Mouse (Mus musculus) gastrocnemius, postnatal 36 days (tissue): Measurements from ENCODE around the gene Sem1. TPM values are rescaled to one million over a fixed set of nuclear protein-coding genes. Genes with fewer than 3 reads are reported as not detected.

Experiments
- DNase-seq, 2 experiments: peaks; one replicate each; pipeline ENCODE4 v3.0.0; 2022
- intact Hi-C: fragments of 180-260 bp; cut with DNase I; formaldehyde crosslinking; loops from one replicate; pipeline ENCODE4 v1.15.1; 2025
- long read RNA-seq, 2 experiments: library from polyadenylated mRNA; stranded (forward); transcript quantifications; one replicate each; pipeline ENCODE4 v2.0.0; 2021
- total RNA-seq, 2 experiments: library from RNA; stranded (reverse); gene quantifications; 2 replicates each; pipeline ENCODE4 v1.2.3; 2021

The Sem1 gene
- 10 to 100 TPM; 55.3 to 61.0 TPM for total RNA-seq
- long read RNA-seq, experiment 1, transcript Sem1-201 (3 exons, 1,472 nt) = major isoform, 552 of 570 reads
- long read RNA-seq, experiment 1, partial matches to known transcripts = 12 of 570 reads
- long read RNA-seq, experiment 1, other reads (novel, unspliced or antisense) = 6 of 570 reads
- long read RNA-seq, experiment 2, transcript Sem1-201 (3 exons, 1,472 nt) = major isoform, 606 of 624 reads
- long read RNA-seq, experiment 2, partial matches to known transcripts = 11 of 624 reads
- long read RNA-seq, experiment 2, other reads (novel, unspliced or antisense) = 7 of 624 reads

- peak; percentile 84 to 86 for DNase-seq
- intact Hi-C loops = no loop called here
Measured at GRCm38 (mm10) chr6:6578304-6579149, at the start of gene Sem1. Gene Sem1, minus strand, starts transcription at chr6:6578663.

DNA sequence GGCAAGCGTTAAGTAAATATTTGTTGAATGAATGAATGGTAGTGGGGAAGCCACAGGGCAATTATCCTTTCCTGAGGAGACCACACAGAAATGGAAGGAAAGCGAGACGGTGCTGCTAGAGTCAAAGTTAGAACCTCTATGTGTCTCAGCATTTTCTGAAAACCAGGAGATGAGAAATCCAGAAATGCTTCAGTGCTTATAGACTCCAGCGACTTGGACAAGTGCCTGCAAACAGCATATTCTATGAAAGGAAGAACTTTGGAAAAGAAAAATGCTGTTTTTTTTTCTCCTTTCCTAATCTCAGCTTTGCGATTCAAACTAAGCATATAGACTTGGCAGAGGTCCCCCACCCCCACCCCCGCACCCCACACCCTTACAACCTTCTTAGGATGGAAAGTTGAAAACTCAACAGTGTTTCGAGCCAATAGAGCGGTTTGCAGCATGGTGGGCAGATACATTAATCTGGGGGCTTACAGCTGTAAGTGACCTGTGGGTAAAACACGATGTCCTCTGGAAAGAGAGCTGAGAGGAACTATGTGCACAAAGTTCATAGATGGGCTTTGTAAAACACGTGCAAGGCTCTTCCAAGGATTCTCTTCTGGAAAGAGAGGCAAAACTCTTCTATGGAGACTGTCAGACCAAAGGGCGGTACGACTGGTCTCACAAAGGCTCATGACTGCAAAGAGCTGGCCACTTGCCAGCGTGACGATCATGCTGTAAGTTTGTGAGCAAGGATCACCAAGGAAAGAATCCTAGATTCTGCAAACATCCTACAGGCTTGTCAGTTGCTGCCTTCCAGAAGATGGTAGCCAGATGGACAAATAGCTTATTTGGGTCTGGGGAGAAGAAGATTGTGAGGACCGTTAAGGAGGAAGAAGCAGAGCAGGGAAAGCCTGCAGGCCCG, 44.6 kb upstream of the Sem1 start:
- DNase-seq = peak in 1 of 2 experiments; percentile 8
- intact Hi-C loops = no loop called here

GRCm38 (mm10) chr6:6603561-6604544, 25.4 kb upstream of the Sem1 start:
- intact Hi-C loops = no loop called here
- no peak for DNase-seq

DNA sequence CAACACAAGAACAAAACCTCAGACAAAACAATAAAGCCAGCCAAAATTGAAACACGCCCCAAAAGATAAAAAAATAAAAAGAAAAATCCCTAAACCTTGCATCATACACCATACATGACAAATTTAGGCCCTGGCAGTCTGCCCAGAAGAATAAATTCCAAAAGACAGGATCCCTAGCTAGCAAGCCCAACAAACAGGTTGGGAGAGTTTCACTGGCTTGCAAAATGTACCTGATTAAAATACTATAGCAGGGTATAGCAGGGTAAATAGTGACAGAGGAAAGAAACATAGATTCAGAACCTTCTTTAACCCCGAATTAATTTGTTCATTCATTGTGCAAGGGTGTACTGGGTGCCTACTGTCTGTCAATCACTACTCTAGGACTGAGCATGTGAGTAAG, 7.8 kb upstream of the Sem1 start:
- DNase-seq = no peak
- intact Hi-C loops = no loop called here

DNA sequence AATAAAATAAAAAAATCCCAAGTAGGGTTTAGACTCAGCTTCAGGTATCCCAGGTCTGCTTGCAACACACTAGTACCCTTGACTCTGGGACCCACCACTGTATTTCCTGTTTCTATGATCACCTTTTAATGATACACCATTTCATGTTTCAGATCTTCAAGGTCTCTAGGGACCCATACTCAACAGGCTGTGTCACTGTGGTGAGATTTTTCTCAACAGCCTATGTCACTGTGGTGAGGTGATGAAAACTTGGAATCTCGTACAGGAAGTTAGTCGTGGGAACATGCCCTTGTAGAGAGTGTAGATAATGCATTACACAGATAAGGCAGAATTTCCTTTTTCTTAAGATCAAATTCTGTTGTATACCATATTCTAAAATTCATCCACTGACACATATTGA, 3.4 kb upstream of the Sem1 start:
- DNase-seq = no peak
- intact Hi-C loops = no loop called here

DNA sequence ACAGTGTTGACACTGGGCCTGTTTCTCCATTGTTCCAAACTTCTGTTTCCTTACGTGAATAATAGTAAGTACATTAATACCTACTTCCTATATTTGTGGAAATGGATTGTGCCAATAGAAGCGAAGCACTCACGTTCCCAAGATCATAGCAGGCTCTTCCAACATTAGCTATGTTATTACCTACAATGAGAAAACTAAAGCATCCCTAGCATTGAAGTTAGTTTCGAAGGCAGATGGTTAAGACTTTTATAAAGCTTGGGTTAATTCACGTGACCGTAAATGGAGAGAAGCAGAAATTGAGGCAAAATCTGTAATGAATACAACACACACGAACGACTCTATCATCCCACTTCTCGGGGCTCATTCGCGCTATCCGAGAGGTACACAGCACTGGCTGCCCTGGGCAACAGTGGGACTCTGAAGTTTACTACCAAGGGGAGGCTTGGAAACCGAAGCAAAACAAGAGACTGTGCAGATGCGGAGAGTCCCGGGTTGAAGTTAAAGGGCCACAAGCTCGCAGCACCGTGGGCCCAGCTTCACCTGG, 650 bp downstream of the Sem1 start:
- intact Hi-C loops = no loop called here
- DNase-seq = no peak

GRCm38 (mm10) chr6:6577291-6577690, 1.2 kb downstream of the Sem1 start:
- intact Hi-C loops = no loop called here

GRCm38 (mm10) chr6:6575796-6576195, 2.7 kb downstream of the Sem1 start:
- intact Hi-C loops = no loop called here
- DNase-seq = no peak

More at GRCm38 (mm10) chr6:6577291-6577690, 1.2 kb downstream of the Sem1 start:
- DNase-seq = no peak

GRCm38 (mm10) chr6:6568436-6568835, 10.0 kb downstream of the Sem1 start:
- intact Hi-C loops = no loop called here
- DNase-seq = no peak

GRCm38 (mm10) chr6:6563691-6564090, 14.8 kb downstream of the Sem1 start:
- intact Hi-C loops = no loop called here
- no peak for DNase-seq

DNA sequence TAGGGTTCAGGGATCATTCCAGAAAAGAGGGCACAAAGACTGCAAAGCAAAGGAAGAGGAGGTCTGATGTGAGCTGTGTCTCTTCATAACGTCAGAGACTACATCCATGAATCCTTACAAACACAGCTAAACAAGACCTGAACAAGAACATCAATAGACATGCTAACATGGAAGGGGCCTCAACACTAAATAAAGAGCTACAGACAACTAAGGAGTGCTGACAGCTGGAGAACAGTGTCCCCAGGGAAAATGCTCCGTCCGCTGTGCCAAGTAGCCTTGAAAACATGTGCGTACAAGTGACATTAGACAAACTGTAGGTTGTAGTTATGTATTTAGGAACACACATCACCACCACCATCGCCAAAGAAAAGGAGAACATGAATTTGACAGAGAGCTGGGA, 15.7 kb downstream of the Sem1 start:
- intact Hi-C loops = no loop called here
- no peak for DNase-seq

DNA sequence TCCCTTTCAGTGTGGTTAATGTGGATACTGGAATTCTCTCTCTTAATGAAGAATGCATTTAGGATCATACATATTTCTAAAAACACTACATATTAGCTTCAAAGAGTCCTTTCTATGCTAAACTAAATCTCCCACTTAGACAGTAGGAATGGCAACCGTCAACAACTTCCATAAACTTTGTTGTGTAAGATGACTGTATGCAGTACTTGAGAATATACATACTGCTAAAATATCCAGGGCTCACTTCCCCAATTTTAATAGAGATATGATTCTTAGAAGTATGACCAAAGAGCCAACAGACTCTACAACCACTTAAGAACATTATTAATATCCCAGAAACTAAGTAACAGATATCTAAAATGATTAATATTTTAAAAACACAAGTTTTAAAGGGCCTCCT, 20.8 kb downstream of the Sem1 start:
- intact Hi-C loops = no loop called here
- DNase-seq = no peak

GRCm38 (mm10) chr6:6552006-6552405, 26.5 kb downstream of the Sem1 start:
- intact Hi-C loops = no loop called here
- DNase-seq = no peak

DNA sequence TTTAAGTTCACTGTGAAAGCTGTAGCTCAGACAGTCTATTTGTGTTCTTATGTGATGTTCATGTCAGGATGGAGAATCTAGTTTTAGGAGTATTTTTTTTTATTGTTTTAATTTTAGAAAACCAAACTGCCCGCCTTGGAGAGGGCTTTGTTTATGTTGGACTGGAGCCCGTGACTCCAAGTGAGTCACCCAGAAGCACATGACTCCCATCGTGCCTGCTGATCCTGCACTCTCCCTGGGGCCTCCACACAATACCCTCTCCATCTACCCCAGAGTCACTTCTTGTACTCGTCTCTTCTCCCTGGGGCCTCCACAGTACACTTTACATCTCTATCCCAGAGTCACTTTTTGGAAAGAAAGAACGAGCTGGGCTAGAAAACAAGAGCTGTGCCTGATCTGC, 30.5 kb downstream of the Sem1 start:
- DNase-seq = no peak
- intact Hi-C loops = no loop called here

GRCm38 (mm10) chr6:6544255-6544645, 34.2 kb downstream of the Sem1 start:
- intact Hi-C loops = no loop called here
- DNase-seq = no peak

GRCm38 (mm10) chr6:6543606-6544254, 34.7 kb downstream of the Sem1 start:
- intact Hi-C loops = no loop called here

DNA sequence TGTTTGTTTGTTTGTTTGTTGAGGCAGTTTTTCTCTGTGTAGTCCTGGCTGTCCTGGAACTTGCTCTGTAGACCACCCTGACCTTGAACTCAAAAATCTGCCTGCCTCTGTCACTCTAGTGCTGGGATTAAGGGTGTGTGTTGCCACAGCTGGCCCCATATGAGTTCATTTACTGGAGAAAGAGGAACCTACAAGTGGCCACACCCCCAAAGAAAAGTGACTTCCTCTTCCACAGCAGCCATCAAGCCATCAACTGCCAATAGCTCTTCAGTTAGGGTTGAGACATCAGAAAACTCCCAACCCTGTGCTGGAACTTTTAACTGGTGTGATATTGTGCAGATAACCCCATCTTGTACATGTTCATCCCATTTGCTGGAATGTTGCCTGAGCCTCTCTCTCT, 36.3 kb downstream of the Sem1 start:
- intact Hi-C loops = no loop called here
- DNase-seq = no peak

More at GRCm38 (mm10) chr6:6543606-6544254, 34.7 kb downstream of the Sem1 start:
- no peak for DNase-seq

DNA sequence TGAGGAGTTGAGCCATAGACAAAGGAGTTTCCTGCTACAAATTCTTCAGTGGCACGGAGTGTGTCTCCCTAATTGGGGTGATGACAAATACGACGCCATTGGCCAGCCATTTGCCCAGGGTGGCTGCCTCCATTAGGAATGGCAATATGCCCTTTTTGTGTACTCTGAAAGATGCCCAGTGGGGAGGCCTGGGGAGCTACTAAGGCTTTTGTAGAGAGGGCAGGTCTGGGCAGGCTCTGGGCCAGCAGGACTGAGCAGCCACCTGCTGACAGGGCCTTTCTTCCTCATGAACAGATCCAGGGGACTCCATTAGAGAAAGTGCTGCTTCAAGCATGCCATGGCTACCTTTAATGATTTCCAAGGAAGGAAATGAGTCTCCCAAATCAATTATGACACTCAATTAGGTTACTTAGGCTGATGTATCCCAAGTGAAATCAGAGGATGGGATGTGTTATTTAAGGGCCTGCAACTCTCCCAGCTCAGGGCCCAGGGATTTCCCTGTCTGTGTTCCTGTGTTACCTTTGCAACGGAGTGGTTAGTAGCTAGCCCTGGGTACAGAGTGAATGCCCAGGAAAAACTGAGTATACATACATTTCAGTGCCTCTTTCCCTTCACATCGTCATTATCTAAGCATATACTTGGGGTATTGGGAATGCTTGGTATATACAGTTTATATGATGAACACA, 41.5 kb downstream of the Sem1 start:
- no peak for DNase-seq
- intact Hi-C loops = no loop called here
